Mouse (Mus musculus) kidney, adult 2 months (tissue): ENCODE data around the gene Fam210b.

ENCODE experiments used
- CTCF ChIP-seq: fragments of 200-500 bp; conservative IDR thresholded peaks from 2 replicates; pipeline ENCODE4 v1.5.1; 2011; ENCODE audit warnings: low read depth, mild to moderate bottlenecking, control low read depth, low read length, moderate library complexity, mixed read lengths; ENCODE audit not compliant: insufficient read depth, insufficient read length
- POLR2A ChIP-seq: fragments of 200-500 bp; IDR thresholded peaks from one replicate; pipeline ENCODE4 v1.6.1; 2011; ENCODE audit warnings: low read depth, low read length, control low read depth

GRCm38 (mm10) chr2:172384715-172385114 is 39.4 kb downstream of the Fam210b start:
- TF ChIP-seq POLR2A = no peak
- TF ChIP-seq CTCF = no peak
